Mouse (Mus musculus): ENCODE measurements at regions not wholly inside any gene's neighbourhood (a gene's known extent, or its start where the extent isn't known, plus 50 kb on each side); places are given as distances from the start of the nearest gene placed in this dataset.

- TF ChIP-seq CTCF (IDR thresholded peaks at IDR 0.05; ENCODE audit: low read depth, low read length) (no peak), POLR2A (IDR thresholded peaks at IDR 0.05; ENCODE audit: extremely low read depth, insufficient read depth, low read length) (no peak)
Measured at GRCm38 (mm10) chr17:45227190-45227589, 206.3 kb downstream of the Cdc5l start.
